Mouse (Mus musculus) right cerebral cortex, adult 2 months (tissue): ENCODE measurements around the gene Gzma.

ENCODE experiments used
- DNase-seq, 2 experiments: peaks; one replicate each; pipeline ENCODE4 v3.0.0; 2021 to 2022; ENCODE audit warnings: low spot score in 2 of 2

The Gzma gene

DNA sequence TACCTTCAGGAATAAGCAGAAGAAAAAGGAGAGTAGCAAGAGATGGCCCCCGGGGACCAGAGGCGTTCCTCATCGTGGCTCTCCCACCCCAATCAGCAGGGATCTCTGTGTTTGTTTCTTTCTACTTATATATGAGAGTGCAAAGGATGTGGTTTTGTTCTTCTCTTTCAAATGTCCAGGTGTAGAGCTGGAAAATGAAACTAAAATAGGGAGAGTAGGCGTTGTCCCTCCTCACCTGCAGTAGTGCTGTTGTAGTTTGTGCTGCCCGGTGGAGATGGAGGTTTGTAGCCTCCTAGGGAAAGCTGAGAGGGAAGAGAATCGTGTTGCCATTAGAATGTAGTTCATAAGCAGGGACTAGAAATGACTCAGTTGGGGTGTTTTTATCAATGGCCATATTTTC lies at the start of gene Gzma:
TSS of gene Gzma (minus strand) at position 103 of the 400 bp plus-strand sequence.
- DNase-seq: no peak

DNA sequence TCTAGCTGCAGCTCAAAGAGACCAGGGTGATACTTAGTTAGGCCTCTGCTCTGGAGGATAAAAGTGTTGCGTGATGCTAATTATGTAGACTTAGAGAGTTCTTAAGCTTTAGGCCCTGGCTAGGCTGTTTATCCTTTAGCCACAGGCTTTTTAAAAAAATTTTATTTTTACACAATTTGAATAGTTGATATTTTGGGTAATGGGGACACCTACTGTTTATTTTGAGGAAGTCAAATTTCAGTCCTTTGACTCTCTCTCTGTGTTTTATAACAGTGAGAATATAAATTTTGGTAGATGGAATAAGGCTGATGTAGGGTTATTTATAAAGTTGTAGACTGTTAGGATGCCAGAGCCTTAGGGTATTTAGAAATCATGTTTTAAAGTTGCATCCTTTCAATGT lies 38.8 kb upstream of the Gzma start:
- DNase-seq: no peak

DNA sequence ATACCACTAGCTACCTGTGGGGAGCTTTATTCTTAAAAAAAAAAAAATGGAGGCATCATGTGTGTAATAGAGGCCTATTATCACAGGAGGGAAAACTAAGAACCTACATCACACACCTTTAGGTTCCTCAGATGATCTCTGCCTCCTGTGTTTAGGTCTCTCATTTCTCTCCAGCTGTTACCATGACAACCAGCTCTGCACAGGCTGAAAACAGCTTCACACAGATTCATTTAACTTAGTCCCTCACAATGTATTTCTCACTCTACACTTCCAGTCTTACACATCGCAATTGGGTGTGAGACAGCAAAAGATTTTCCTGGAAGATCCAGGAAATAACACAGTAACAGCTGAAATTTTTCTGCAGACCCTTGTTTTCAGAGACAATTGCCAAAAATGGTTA lies 29.2 kb upstream of the Gzma start:
- peak; percentile 4 to 10 for DNase-seq

DNA sequence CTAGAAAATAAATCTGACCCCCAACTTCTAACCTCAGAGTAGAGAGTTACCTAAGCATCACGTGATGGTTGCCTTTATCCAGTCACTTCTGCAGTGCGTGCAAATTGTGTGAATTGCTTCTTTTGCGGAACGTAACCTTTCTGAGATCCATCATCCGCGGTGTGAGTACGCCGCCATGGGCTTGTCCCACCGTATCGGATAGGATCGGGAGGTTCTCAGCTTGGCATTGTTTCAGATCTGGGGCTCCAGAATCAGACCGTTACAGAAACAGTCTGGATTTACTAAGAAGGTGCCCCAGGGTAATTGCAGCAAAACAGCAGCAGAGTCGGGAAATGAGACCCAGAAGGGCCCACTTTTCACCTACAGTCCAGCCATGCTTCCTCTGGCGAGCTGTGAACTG lies 20.5 kb upstream of the Gzma start:
- no peak for DNase-seq

DNA sequence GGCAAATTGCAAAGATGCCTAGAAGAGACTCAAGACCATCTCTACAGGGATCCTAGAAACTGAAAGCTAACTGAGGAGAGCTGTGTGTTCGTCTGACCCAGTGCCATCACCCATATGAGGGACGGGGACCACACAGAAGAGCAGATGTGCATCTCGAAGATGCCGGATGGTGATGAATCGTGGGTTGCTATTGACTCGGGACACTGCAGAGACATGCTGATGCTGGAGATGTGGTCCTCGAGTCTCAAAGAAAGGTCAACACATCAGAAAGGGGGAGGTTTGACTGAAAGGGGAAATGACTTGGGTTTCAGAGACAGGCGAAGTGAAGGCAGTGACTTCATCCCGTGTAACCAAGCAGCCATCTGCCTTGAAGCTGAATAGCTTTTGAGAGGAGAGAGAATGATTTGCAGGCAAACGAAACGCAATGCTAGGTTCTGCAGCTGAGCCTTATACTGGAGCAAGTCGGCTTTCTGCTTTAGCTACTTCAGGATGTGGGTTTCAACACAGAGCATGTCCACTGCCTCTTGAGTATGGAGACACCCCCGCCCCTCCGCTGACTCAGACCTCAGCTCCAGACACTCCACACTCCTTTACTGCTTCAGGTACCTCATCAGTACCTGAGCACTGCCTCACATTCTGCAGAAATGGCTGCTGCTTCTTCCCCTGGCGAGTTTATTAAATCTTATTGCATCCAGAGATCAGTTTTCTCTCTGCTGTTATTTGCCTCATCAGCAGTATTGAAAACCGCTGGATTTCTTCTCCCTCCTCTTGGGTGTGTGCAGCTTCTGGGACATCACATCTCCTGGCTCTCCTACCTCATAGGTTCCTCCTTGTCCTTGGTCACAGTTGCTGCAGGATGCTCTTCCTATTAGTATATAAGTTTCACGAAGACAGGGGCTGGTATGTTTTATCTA lies 19.8 kb upstream of the Gzma start:
- no peak for DNase-seq

DNA sequence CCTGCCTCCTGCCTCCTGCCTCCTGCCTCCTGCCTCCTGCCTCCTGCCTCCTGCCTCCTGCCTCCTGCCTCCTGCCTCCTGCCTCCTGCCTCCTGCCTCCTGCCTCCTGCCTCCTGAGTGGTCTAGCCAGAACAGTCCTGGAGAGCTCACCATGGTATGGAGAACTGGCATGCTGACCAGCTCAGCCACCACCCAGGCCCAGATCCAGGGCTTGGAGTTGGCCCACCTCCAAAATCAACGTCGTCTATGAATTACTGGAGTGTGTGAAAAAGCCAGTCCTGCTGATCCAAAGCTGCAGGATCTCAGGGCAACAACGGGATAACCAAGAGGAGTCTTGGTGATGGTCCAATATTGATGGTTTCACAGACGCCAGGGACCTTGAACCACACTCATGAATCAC lies 18.2 kb upstream of the Gzma start:
- DNase-seq: no peak

DNA sequence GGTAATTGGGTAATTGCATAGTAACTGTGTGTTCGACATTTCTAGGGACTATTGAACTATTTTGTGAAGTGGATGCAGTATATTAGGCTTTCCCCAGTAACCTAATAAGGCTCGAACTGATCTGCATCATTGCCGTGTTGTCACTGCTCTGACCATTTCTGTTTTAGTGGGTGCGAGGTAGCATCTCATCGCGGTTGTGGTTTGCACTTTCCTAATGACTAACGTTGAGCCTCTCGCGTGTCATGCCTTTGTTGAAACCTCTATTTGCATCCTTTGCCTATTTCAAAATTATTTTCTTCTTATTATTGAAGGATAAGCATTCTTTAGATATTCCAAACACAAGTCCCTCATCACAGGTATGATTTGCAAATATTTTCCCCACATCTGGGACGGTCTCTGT lies 4.0 kb upstream of the Gzma start:
- DNase-seq: no peak

DNA sequence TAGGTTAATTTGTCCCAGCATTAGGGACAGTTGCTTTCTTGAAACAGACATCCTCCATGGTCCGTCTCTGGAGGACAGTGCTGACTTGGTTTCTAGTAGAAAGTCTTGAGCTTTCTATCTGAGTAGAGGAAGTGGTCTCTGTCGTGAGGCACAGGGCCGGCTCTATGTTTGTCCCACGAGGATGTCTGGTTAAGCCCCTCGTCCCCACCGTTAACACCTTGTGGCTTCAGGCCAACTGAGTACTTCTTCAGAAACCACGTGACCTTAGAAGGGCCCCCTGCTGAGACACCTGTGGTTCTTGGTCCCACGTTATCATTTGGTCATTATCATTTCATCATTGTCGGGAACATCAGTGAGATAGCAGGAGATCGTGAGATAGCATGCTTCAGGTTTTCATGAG lies 1.0 kb upstream of the Gzma start:
- no peak for DNase-seq

DNA sequence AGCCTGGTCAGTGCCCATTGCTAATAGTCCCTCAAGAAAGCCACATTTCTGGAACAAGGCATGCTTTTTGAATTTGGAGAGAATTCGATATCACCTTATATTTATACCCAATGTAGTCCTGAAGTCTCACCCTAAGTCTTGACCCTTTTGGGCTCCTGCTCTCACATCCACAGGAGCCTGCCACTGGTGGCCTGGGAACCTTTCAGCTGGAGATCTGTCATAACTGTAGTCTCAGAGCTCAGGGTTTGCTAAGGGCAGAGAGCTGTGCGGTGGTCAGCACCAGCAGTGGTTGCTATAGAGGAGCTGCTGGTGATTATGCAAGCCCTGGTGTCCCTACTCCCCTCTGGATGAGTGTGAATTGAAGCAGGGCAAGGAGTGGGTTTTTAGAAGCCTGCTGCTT lies 2.4 kb downstream of the Gzma start:
- DNase-seq: no peak

DNA sequence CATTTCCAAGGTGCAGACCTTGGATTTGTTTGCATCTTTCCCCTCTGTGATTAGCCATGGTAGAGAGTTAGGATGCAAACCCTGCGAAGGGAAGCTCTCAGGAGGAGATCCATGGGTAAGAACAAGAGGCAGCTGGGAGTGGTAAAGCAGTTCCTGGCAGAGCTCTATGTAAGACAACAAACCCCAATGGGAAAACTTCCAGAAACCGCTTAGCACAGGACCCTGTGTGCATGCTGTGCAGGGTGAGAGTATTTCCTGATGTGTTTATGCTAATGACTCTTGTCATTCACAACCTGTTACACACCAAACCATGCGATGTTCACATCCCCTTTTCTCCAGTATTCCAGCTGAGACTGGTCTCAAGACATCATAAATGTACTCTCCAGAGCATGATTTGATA lies 3.8 kb downstream of the Gzma start:
- no peak for DNase-seq

DNA sequence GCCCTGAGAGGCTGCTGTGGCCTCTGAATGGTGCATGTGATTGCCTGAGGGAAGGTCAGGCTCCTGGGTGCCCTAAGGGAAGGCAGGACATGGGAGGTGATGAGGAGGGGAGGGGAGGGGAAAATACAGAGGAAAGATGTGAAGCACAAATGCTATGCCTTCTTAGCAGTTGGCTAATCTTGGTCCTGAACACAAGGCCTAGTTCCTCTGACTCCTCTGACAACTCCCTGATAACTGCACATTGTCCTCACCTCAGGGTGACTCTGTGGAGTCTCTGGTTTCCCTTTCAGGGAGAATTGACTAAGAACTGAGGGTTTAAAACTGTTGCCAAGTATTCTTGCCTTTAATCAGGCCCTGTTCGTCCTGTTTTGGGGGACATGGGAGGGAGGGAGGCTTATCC lies 6.2 kb downstream of the Gzma start:
- DNase-seq: no peak

DNA sequence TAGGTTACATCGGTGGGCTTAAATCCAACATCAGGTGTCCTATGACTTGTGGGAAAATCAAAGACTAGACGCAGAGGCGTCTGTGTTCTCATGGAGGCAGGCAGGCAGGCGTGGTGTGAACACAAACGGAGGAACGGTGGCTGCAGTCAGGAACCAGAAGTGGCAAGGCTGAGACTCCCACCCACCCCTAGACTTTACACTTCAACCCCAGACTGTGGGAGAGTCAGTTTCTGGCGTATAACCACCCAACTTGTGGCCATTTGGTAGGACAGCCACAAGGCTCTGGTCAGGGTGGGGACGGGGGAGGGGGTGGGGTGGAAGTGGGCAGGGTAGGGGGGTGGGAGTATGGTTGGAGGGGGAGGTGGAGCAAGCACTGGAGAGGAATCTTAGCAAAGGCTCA lies 10.3 kb downstream of the Gzma start:
- no peak for DNase-seq

DNA sequence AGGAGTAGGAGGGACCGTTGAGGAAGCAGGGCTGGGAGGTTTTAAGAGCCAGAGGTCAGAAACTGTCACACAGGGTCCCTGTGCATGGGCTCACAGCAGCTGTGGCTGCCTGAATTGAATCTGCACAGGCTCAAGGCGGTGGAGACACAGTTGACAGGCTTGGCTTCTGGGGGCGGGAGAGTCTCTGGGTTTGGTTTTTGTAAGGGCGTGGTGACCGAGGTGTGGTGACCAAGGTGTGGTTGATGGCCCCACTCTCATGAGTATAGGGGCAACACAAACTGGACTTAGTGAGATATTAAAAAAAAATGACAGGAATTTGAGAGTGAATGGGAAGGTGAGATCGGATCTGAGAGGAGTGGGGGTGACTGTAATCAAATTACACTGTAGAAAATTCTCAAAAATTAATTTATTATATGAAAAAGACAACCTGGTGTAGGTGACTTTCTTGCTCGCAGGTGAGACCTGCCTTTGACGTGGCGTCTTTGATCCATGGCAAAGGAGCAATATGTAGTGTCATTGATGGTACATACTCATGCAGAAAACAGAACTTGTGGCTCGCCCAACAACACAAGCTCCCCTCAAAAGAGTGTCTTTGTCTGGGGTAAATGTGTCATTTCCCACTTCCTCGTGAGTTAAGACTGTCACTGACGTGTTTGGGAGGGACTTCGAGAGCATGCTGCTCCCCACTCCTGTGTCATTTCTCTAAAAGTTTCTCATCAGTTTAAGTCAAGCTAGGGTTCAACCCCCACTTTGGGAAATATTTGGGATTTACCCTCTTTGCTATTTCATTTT lies 13.4 kb downstream of the Gzma start:
- DNase-seq: no peak

DNA sequence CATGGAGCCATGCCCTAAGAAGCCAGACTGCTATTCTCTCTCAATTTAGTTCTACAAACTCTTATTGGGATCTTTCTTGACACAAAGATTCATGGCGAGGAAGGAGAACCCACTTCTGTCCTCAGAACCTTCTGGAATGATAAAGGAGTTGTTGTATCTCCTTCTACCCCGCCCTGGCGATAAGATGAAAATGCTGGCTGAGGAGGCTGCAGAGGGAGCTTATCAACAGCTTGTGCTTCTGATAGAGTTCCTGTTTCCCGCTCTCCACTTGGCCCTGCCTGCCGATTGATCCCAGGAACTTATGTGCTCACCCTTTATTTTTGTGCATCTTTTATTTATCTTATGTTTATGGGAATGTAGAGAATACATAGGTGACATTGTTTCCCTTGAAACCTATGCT lies 16.0 kb downstream of the Gzma start:
- no peak for DNase-seq

DNA sequence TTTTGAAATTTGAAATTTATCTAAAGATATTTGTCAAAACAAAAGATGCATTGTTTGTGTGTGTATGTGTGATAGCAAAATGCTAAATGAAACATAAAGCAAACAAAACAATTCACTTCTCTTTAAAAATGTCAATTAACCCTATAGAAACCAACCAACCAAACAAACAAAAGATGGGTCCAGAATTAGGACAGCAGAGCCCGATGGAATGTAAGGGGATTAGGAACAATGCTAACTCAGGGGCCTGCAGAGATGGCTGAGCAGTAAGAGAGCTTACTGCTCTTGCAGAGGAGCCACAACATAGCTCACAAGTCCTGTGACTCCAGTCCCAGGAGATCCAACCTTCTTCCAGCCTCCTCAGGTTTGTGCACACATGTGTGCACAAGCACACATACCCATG lies 18.7 kb downstream of the Gzma start:
- DNase-seq: no peak

DNA sequence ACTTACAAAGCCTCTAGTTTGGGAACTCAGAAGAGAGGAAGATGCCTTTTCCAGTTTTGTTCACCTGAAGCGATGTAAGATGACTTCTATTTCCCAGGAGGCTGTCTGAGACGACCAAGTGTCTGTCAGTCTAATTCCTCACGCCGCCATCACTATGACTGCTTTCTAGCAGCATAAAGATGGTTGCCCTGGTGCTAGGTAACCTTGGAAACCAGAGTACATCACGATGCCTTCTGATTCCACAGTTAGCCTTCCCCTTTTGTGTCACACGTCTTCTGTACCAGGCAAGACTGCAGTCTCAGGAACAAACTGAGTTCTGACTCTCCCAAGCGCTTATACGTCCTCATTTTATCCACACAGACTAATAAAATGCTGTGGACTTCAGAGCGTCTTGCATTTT lies 21.8 kb downstream of the Gzma start:
- DNase-seq: no peak

DNA sequence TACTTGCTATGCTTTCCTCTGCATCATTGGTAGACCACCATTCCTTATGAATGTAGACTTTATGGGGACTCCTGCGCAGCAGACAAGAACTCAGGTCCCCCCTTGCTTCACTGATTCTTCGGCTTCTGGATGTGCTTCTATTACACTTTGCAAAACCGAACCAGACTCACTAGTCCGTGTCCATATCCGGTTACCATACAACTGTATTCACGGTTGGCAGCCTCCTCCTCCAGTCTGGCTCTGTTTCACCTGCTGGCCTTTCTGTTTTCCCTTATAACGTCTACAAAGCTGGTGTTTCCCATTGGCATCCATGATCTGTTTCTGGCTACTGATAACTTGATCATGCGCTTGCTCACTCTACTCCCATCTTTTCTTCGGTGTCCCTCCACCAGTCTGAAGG lies 36.2 kb downstream of the Gzma start:
- DNase-seq: no peak

DNA sequence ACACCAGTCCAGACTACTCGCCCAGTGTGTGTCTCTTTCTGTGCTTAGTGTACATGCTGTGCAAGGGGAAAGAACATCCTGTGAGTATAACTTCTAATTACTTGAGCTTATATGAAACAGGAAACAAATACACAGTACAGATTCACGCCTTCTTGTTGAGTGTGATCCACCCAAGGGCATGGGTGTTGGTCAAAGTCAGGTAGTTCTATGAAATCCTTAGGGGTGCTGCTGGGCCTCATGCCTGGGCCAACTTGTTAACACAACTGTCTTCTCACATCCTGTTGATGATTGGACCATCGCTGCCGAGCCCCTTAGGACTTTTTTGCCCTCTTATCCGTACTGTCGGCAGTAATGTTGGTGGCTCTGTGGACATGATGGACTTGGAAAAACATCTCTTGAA lies 39.0 kb downstream of the Gzma start:
- DNase-seq: no peak

DNA sequence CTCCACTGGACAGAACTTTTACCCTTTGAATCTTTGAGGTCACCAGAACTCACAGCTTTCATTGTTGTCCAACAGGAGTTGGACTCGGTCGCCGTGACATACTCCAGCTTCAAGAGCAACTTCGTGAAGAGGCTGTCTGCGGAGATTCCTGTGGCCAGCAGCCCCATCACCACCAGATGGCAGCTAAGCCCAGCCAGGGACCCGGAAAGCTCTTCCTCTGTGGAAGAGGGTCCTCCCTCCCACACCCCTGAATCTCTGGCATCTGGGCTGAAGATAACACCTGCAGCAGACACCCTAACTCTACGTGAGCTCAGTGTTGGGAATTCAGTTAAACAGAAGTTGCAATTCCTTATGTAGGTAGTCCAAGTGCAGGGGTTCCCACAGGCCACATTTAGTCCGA lies 45.0 kb downstream of the Gzma start:
- no peak for DNase-seq

DNA sequence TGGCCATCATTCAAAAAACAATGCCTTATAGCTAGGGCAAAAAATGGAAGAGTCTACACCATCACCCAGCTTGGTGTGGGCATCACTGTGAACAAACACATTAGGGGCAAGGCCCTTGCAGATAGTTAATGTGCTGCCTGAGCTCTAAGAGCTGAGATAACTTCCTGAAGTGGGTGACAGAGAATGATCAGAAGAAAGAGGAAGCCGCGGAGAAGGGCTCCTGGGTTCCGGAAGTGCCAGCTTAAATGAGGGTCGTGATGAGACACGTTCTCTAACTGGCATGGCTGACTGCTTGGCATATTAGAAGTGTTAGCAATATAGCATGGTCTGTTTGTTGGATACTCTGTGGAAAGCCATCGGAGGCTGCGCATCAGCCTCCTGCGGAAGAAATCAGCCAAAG lies 46.6 kb downstream of the Gzma start:
- DNase-seq: no peak

DNA sequence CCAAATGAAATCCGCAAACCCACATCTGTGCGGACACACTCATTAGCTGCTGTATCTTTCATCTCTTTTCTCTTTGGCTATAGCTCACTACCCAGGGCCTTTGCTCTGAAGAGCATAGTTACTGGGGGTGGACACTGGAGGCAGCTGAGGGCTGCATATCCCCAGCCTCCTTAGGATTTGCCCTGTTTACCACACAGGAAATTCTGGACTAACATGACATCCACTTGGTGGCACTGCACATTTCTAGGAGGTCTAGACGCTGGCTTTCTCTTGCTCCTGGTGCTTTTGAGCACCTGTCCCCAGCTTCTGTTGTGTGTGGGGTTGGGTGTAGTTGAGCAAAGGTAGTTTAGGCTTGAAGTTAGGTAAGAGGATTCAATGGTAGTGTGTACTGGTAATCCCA lies 53.1 kb downstream of the Gzma start:
- DNase-seq: no peak

DNA sequence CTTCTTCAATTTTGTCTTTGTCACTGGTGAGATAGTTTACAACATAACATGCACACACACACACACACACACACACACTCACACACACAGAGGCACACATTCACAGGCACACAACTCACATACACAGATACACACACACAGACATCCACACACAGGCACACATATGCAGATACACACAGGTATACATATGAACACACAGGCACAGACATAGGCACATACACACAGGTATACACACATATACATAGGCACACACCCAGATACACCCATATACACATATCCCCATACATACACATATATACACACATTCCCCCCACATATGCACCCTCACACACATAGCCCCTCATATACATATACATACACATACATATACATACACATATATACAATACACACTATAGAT lies 53.8 kb downstream of the Gzma start:
- DNase-seq: no peak

DNA sequence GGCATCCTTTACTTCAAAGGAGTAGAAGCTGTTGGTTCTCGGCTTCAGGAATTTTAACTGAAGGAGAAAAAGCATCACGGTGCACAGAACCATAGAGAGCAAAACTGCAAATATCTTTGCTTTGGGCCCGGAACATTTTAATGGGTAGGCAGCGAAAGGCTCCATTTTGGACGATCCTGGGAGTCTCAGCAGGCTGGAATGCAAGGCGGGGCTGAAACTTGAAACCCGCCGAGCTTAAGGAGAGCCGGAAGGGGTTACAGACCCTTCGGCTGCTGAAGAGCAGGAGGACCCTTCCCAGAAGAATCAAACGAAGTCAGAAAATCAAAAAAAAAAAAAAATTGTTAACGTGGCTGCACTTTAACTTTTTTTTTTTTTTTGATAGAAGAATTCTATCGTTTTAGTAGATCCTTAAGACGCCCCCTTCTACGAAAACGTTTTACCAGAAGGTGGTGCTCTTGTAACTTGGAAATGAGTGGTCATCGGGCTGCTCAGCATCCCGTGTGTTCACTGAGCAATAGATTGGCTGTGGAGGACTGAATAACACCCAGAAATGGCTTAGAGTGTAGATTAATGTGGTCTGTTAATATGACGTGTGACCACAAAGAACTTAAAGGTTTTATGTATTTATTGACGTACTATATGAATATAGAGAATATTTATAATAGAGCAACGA lies 54.4 kb downstream of the Gzma start, which contains the start of gene Gpx8:
TSS of gene Gpx8 (minus strand) at position 200 of the 673 bp plus-strand sequence.
- peak; percentile 39 to 44 for DNase-seq
